Mouse (Mus musculus) MN1 (cell line): ENCODE measurements around the gene Atg7.

Experiments
- DNase-seq: peaks from one replicate; pipeline ENCODE4 v3.0.0-alpha.2; 2016; ENCODE audit warnings: low spot score

The Atg7 gene

GRCm38 (mm10) chr6:114856501-114856900 lies 213.6 kb downstream of the Atg7 start:
- DNase-seq = no peak

GRCm38 (mm10) chr6:114857996-114858721 lies 215.3 kb downstream of the Atg7 start:
- DNase-seq = no peak

- DNase-seq = no peak
Measured at GRCm38 (mm10) chr6:114858722-114859053, 215.8 kb downstream of the Atg7 start.

- peak; percentile 88 for DNase-seq
Measured at GRCm38 (mm10) chr6:114860677-114861568, 218.0 kb downstream of the Atg7 start.

GRCm38 (mm10) chr6:114861591-114861990 lies 218.7 kb downstream of the Atg7 start:
- DNase-seq = no peak

- no peak for DNase-seq
Measured at GRCm38 (mm10) chr6:114862046-114862445, 219.1 kb downstream of the Atg7 start.

- no peak for DNase-seq
Measured at GRCm38 (mm10) chr6:114863501-114863900, 220.6 kb downstream of the Atg7 start.

- DNase-seq = no peak
Measured at GRCm38 (mm10) chr6:114864421-114864820, 221.5 kb downstream of the Atg7 start.

- no peak for DNase-seq
Measured at GRCm38 (mm10) chr6:114866078-114866477, 223.2 kb downstream of the Atg7 start.

- DNase-seq = no peak
Measured at GRCm38 (mm10) chr6:114866619-114867018, 223.7 kb downstream of the Atg7 start.

- no peak for DNase-seq
Measured at GRCm38 (mm10) chr6:114868656-114869055, 225.8 kb downstream of the Atg7 start.

GRCm38 (mm10) chr6:114869501-114870076 lies 226.7 kb downstream of the Atg7 start:
- DNase-seq = no peak

- DNase-seq = no peak
Measured at GRCm38 (mm10) chr6:114871010-114871660, 228.2 kb downstream of the Atg7 start.

- no peak for DNase-seq
Measured at GRCm38 (mm10) chr6:114873808-114874137, 230.9 kb downstream of the Atg7 start.

GRCm38 (mm10) chr6:114874138-114874928 lies 231.4 kb downstream of the Atg7 start:
- no peak for DNase-seq

- peak; percentile 92 for DNase-seq
Measured at GRCm38 (mm10) chr6:114875018-114875558, 232.2 kb downstream of the Atg7 start.

- DNase-seq = no peak
Measured at GRCm38 (mm10) chr6:114876033-114876432, 233.1 kb downstream of the Atg7 start.

- DNase-seq = no peak
Measured at GRCm38 (mm10) chr6:114876546-114876945, 233.6 kb downstream of the Atg7 start.

- DNase-seq = no peak
Measured at GRCm38 (mm10) chr6:114878841-114879520, 236.1 kb downstream of the Atg7 start.

GRCm38 (mm10) chr6:114880798-114881197 lies 237.9 kb downstream of the Atg7 start:
- DNase-seq = no peak

- no peak for DNase-seq
Measured at GRCm38 (mm10) chr6:114882212-114882611, 239.3 kb downstream of the Atg7 start.
